Mouse (Mus musculus) heart, embryonic 11.5 days (tissue): Measurements from ENCODE around the gene Dppa3. TPM values are rescaled to one million over a fixed set of nuclear protein-coding genes. Genes with fewer than 3 reads are reported as not detected.

Experiments
- ATAC-seq: fragments of 200-750 bp; cut with Nextera tagmentation; replicated peaks from 2 replicates; pipeline ENCODE4 v1.8.0; 2017; ENCODE audit warnings: moderate library complexity; ENCODE audit not compliant: insufficient number of reproducible peaks, low FRiP score, low TSS enrichment
- H3K27ac ChIP-seq: fragments of 300-500 bp; sonication (generic); 2 replicates; pipeline ENCODE4 v1.5.1; 2014; ENCODE audit warnings: mild to moderate bottlenecking, low read depth, low read length
- H3K27me3 ChIP-seq: fragments of 300-500 bp; sonication (generic); 2 replicates; pipeline ENCODE4 v1.6.1; 2014; ENCODE audit warnings: mild to moderate bottlenecking, low read length, mixed read lengths; ENCODE audit not compliant: control insufficient read depth, insufficient read depth
- H3K36me3 ChIP-seq: fragments of 300-500 bp; sonication (generic); 2 replicates; pipeline ENCODE4 v1.6.1; 2014; ENCODE audit warnings: mild to moderate bottlenecking, low read length, moderate library complexity, mixed read lengths; ENCODE audit not compliant: control insufficient read depth, insufficient read depth
- H3K4me1 ChIP-seq: fragments of 300-500 bp; sonication (generic); 2 replicates; pipeline ENCODE4 v1.6.1; 2014; ENCODE audit warnings: low read length; ENCODE audit not compliant: control insufficient read depth, insufficient read depth
- H3K4me2 ChIP-seq: fragments of 300-500 bp; sonication (generic); 2 replicates; pipeline ENCODE4 v1.6.1; 2014; ENCODE audit warnings: mild to moderate bottlenecking, moderate library complexity
- H3K4me3 ChIP-seq: fragments of 300-500 bp; sonication (generic); 2 replicates; pipeline ENCODE4 v1.5.1; 2014; ENCODE audit warnings: low read depth, low read length
- H3K9ac ChIP-seq: fragments of 300-500 bp; sonication (generic); 2 replicates; pipeline ENCODE4 v1.6.1; 2014; ENCODE audit warnings: mild to moderate bottlenecking, low read depth, low read length, moderate library complexity
- H3K9me3 ChIP-seq: fragments of 300-500 bp; sonication (generic); replicated peaks from 2 replicates; pipeline ENCODE4 v1.6.1; 2016; ENCODE audit warnings: low read length; ENCODE audit not compliant: control insufficient read depth
- WGBS: fragments of 180-500 bp; shearing (Covaris S2); extraction: QIAGEN DNeasy Blood & Tissue Kit; methylation state at CpG from one replicate; pipeline ENCODE4 v1.1.7; 2014; ENCODE audit not compliant: insufficient replicate concordance; 5-methylcytosine and 5-hydroxymethylcytosine counted together
- polyA plus RNA-seq: library from polyadenylated mRNA; unstranded; fragments of >200 nt; fragmentation: Nextera tagmentation; extraction: Ambion mirVana; gene quantifications from 2 replicates; pipeline ENCODE4 v1.2.1, GENCODE M21; 2014

Dppa3 gene
- polyA plus RNA-seq, 1 experiment from 2014 or later = not detected

- no peaks in the 10 kb centered on the region for H3K27me3 ChIP-seq
- no peaks in the 10 kb centered on the region for H3K36me3 ChIP-seq
- ATAC-seq = no peak
- H3K9ac ChIP-seq = no peak overlapping the region
- H3K4me3 ChIP-seq = no peak overlapping the region
- H3K4me1 ChIP-seq = no peaks in the 10 kb centered on the region
- 83% methylated on average over 9 of the region's 9 CpGs for WGBS
- H3K9me3 ChIP-seq = no peaks in the 10 kb centered on the region
- H3K4me2 ChIP-seq = no peak overlapping the region
- H3K27ac ChIP-seq = no peak overlapping the region
Observed at GRCm38 (mm10) chr6:122599054-122599737, 27.0 kb upstream of the Dppa3 start.

DNA sequence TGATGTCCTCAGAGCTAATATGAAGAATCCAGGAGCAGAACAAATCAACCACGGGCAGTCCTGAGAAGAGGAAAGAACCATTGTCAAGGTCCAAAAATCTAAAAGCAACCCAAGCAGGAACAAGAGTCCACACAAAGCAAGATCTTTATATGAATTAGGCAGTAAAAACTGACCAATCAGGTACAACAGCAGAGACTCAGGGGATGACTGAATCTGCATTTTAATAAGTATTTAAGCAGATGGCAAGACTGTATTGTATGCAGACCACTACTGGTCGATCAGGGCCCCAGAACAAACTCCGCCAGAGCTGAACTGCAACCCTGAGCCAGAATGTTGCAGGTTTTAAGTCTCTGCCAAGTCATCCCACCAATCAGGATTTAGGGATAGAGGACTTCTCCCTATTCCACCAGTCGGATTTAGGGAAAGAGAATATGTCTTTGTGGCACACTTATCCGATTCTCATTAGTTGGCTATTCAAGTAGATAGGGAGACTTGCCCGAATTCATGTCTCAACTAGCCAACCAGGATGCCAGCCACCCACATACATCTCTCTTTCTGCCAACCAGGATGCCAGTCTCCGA lies 26.1 kb upstream of the Dppa3 start:
- no peaks in the 10 kb centered on the region for H3K36me3 ChIP-seq
- WGBS = 76% methylated on average over 7 of the region's 7 CpGs
- no peak overlapping the region for H3K4me3 ChIP-seq
- no peak overlapping the region for H3K27ac ChIP-seq
- ATAC-seq = no peak
- H3K4me1 ChIP-seq = no peaks in the 10 kb centered on the region
- no peaks in the 10 kb centered on the region for H3K27me3 ChIP-seq
- H3K9ac ChIP-seq = no peak overlapping the region
- no peaks in the 10 kb centered on the region for H3K9me3 ChIP-seq
- H3K4me2 ChIP-seq = no peak overlapping the region

DNA sequence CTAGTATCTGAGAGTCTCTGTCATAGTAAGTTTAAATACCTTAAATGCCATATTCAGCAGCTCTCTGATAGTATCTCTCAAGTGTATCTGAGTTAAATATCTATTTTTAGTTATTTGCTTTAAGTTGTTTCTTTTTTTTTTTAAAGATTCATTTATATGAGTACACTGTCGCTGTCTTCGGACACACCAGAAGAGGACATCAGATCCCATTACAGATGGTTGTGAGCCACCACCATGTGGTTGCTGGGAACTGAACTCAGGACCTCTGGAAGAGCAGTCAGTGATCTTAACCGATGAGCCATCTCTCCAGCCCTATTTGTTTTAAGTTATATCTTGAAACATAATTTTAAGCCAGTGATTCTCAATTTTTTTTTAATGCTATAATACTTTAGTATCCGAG lies 25.2 kb upstream of the Dppa3 start:
- H3K4me3 ChIP-seq = no peak overlapping the region
- no peak overlapping the region for H3K9ac ChIP-seq
- H3K4me1 ChIP-seq = no peaks in the 10 kb centered on the region
- H3K27ac ChIP-seq = no peak overlapping the region
- 88% methylated on average over 4 of the region's 4 CpGs for WGBS
- ATAC-seq = no peak
- no peaks in the 10 kb centered on the region for H3K36me3 ChIP-seq
- no peak overlapping the region for H3K4me2 ChIP-seq
- no peaks in the 10 kb centered on the region for H3K27me3 ChIP-seq
- no peaks in the 10 kb centered on the region for H3K9me3 ChIP-seq

DNA sequence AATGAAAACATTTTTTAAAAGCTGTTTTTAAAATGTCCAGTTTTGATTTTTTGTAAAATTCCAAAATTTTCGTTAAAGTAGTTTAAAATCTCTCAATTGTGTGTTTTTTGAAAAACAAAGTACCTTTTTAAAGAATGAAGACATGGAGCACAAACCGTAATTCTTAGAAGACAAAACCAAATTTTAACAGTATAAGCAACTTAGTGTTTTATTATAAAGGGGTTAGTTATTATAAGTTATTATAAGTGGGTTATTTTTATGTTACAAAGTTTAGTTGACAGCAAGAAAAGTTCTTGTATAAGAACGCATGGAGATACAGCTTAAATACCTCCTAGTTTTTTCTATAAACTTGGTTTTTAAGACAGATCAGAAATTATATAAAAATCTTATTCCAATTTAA lies 24.6 kb upstream of the Dppa3 start:
- Histone ChIP-seq H3K4me3 (no peak overlapping the region; the same call in 1 of the 2 replicates), H3K9me3 (no peaks in the 10 kb centered on the region), H3K36me3 (no peaks in the 10 kb centered on the region), H3K4me1 (no peaks in the 10 kb centered on the region), H3K27ac (no peak overlapping the region), H3K9ac (no peak overlapping the region), H3K4me2 (peak overlapping the region; percentile 71), H3K27me3 (no peaks in the 10 kb centered on the region)
- 80% methylated on average over 3 of the region's 3 CpGs for WGBS
- ATAC-seq = no peak

DNA sequence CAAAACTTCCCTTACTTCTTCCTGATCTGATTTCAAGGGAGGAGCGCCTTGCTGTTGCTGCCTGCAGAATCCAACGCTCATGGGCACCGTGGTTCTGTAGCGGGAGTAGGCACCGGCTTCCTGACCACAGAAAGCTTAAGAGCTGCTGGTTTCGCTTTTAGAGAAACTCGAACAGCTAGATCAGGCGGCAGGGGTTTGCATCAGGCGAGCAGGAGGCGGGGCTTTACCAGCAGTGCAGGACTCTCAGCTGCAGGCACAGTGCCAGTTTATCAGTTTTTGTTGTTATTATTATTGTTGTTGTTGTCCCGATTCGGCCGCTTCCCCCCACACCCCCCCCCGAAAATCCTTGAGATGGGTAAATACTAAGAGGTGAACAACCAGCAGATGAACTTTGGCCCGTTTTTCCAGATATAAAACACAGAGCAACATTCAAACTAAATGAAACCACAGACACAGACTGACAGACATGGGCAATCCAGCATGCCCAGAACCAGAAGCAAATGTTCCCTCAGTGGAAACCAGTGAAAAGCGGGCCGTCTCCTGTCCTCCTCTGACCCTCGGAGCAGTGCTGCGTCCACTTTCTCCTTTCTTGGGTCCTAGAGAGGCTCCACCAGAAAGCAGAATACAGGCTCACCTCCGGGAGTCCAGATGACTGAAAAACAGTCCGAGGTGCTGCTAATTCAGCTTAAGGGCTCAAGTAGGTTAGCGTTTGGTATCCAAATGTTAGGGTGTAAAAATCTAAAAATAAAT lies 23.8 kb upstream of the Dppa3 start, which contains the start of gene Apobec1:
TSS of gene Apobec1 (minus strand) at position 203 of the 750 bp plus-strand sequence.
- Histone ChIP-seq H3K9ac (peak within 1 kb of the TSS; percentile 65), H3K9me3 (no peaks in the 10 kb centered on the region), H3K4me2 (peak within 1 kb of the TSS; percentile 71), H3K27ac (no peak within 1 kb of the TSS), H3K36me3 (no peaks in the 10 kb centered on the region), H3K4me3 (peak within 1 kb of the TSS; percentile 47), H3K4me1 (no peaks in the 10 kb centered on the region), H3K27me3 (no peaks in the 10 kb centered on the region)
- peak; percentile 64; the same call in 1 of the 2 replicates for ATAC-seq
- 6% methylated on average over 22 of the region's 22 CpGs for WGBS

DNA sequence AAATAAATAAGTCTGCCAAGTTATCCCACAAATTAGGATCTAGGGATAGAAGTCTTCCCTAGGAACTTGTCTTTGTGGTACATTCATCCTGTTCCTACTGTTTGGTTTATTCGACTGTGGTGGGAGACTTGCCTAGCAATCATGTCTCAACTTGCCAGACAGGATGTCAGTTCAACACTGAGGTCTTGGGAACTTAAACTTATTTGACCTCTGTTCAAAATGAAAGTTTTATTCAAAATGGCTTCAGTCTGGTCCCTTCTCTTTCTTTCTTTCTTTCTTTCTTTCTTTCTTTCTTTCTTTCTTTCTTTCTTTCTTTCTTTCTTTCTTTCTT lies 23.3 kb upstream of the Dppa3 start:
- Histone ChIP-seq H3K9me3 (no peaks in the 10 kb centered on the region), H3K4me3 (peak overlapping the region; percentile 47; the same call in 1 of the 2 replicates), H3K36me3 (no peaks in the 10 kb centered on the region), H3K4me2 (peak overlapping the region; percentile 71), H3K9ac (no peak overlapping the region), H3K27me3 (no peaks in the 10 kb centered on the region), H3K4me1 (no peaks in the 10 kb centered on the region), H3K27ac (no peak overlapping the region)
- ATAC-seq = no peak
- 22% methylated on average over 1 of the region's 1 CpGs for WGBS

- no peaks in the 10 kb centered on the region for H3K27me3 ChIP-seq
Observed at GRCm38 (mm10) chr6:122604260-122604659, 21.9 kb upstream of the Dppa3 start.

DNA sequence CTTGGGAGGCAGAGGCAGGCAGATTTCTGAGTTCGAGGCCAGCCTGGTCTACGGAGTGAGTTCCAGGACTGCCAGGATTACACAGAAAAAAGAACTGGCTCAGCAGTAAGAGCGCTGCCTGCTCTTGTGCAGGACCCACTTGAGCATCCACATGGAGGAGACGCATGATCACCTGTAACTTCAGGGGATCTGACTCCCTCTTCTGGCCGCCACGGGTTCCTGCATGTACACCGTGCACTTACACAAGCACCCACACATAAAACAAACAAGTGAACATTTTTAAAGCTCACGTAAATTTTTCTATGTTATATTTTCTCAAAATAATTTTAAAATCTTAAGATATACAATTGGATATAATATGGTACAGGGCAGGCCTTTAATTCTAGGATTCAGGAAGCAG lies 20.7 kb upstream of the Dppa3 start:
- Histone ChIP-seq H3K27ac (no peak overlapping the region), H3K9me3 (no peaks in the 10 kb centered on the region), H3K9ac (no peak overlapping the region), H3K4me1 (no peaks in the 10 kb centered on the region), H3K4me3 (no peak overlapping the region), H3K27me3 (no peaks in the 10 kb centered on the region), H3K36me3 (no peaks in the 10 kb centered on the region), H3K4me2 (no peak overlapping the region)
- no peak for ATAC-seq
- WGBS = 80% methylated on average over 8 of the region's 8 CpGs

More at GRCm38 (mm10) chr6:122604260-122604659, 21.9 kb upstream of the Dppa3 start:
- ATAC-seq = no peak
- H3K9ac ChIP-seq = no peak overlapping the region
- no peaks in the 10 kb centered on the region for H3K9me3 ChIP-seq
- no peaks in the 10 kb centered on the region for H3K4me1 ChIP-seq
- no peak overlapping the region for H3K4me3 ChIP-seq
- H3K27ac ChIP-seq = no peak overlapping the region
- H3K4me2 ChIP-seq = no peak overlapping the region
- H3K36me3 ChIP-seq = no peaks in the 10 kb centered on the region
